Mouse (Mus musculus): Measurements from ENCODE around the gene Enah.

Gene Enah

GRCm38 (mm10) chr1:182019926-182020801 is at the start of gene Enah:
TSS of gene Enah (minus strand) at chr1:182019990.
- in situ Hi-C loops (cut with MboI, MseI): loop anchor here in 1 of 2 experiments (5.0 kb wide), 1 partner anchor 102 kb away; the partner anchor contains the start of gene Srp9

- in situ Hi-C loops (cut with MboI, MseI): no loop called here
Measured at GRCm38 (mm10) chr1:182068136-182068535, 48.3 kb upstream of the Enah start.

GRCm38 (mm10) chr1:182066527-182067465 is 47.0 kb upstream of the Enah start:
- in situ Hi-C loops (cut with MboI, MseI): no loop called here

- in situ Hi-C loops (cut with MboI, MseI): no loop called here
Measured at GRCm38 (mm10) chr1:182063716-182064115, 43.9 kb upstream of the Enah start.

GRCm38 (mm10) chr1:182062801-182063200 is 43.0 kb upstream of the Enah start:
- in situ Hi-C loops (cut with MboI, MseI): no loop called here

GRCm38 (mm10) chr1:182061203-182061602 is 41.4 kb upstream of the Enah start:
- in situ Hi-C loops (cut with MboI, MseI): no loop called here

- in situ Hi-C loops (cut with MboI, MseI): no loop called here
Measured at GRCm38 (mm10) chr1:182059806-182060205, 40.0 kb upstream of the Enah start.

GRCm38 (mm10) chr1:182057998-182058397 is 38.2 kb upstream of the Enah start:
- in situ Hi-C loops (cut with MboI, MseI): no loop called here

- in situ Hi-C loops (cut with MboI, MseI): no loop called here
Measured at GRCm38 (mm10) chr1:182055122-182055521, 35.3 kb upstream of the Enah start.

- in situ Hi-C loops (cut with MboI, MseI): no loop called here
Measured at GRCm38 (mm10) chr1:182054651-182055050, 34.9 kb upstream of the Enah start.

- in situ Hi-C loops (cut with MboI, MseI): no loop called here
Measured at GRCm38 (mm10) chr1:182052973-182053372, 33.2 kb upstream of the Enah start.

GRCm38 (mm10) chr1:182052385-182052784 is 32.6 kb upstream of the Enah start:
- in situ Hi-C loops (cut with MboI, MseI): no loop called here

GRCm38 (mm10) chr1:182049813-182050212 is 30.0 kb upstream of the Enah start:
- in situ Hi-C loops (cut with MboI, MseI): no loop called here

- in situ Hi-C loops (cut with MboI, MseI): no loop called here
Measured at GRCm38 (mm10) chr1:182048101-182048500, 28.3 kb upstream of the Enah start.

- in situ Hi-C loops (cut with MboI, MseI): no loop called here
Measured at GRCm38 (mm10) chr1:182047016-182047690, 27.4 kb upstream of the Enah start.

- in situ Hi-C loops (cut with MboI, MseI): no loop called here
Measured at GRCm38 (mm10) chr1:182045208-182045607, 25.4 kb upstream of the Enah start.

- in situ Hi-C loops (cut with MboI, MseI): no loop called here
Measured at GRCm38 (mm10) chr1:182040538-182040937, 20.7 kb upstream of the Enah start.

- in situ Hi-C loops (cut with MboI, MseI): no loop called here
Measured at GRCm38 (mm10) chr1:182031757-182032156, 12.0 kb upstream of the Enah start.

GRCm38 (mm10) chr1:182031066-182031465 is 11.3 kb upstream of the Enah start:
- in situ Hi-C loops (cut with MboI, MseI): no loop called here

GRCm38 (mm10) chr1:182029989-182030649 is 10.3 kb upstream of the Enah start:
- in situ Hi-C loops (cut with MboI, MseI): no loop called here
